Mouse (Mus musculus) forebrain, postnatal 0 days (tissue): ENCODE measurements around the gene Robo1. TPM values are rescaled to one million over a fixed set of nuclear protein-coding genes. Genes with fewer than 3 reads are reported as not detected.

Experiments
- ATAC-seq: fragments of 200-750 bp; cut with Nextera tagmentation; 2 replicates; pipeline ENCODE4 v1.8.0; 2017; ENCODE audit warnings: mild to moderate bottlenecking, moderate library complexity
- DNase-seq: peaks from one replicate; pipeline ENCODE4 v3.0.0-alpha.2; 2015
- H3K27ac ChIP-seq: fragments of 300-500 bp; sonication (generic); 2 replicates; pipeline ENCODE4 v1.5.1; 2014; ENCODE audit warnings: low read depth, mild to moderate bottlenecking, antibody characterized with exemption, low read length, moderate library complexity, mixed read lengths
- H3K27me3 ChIP-seq: fragments of 300-500 bp; sonication (generic); 2 replicates; pipeline ENCODE4 v1.6.1; 2014; ENCODE audit warnings: mild to moderate bottlenecking, low read length, mixed read lengths; ENCODE audit not compliant: insufficient read depth
- H3K36me3 ChIP-seq: fragments of 300-500 bp; sonication (generic); 2 replicates; pipeline ENCODE4 v1.6.1; 2014; ENCODE audit warnings: mild to moderate bottlenecking, moderate library complexity; ENCODE audit not compliant: insufficient read depth
- H3K4me1 ChIP-seq: fragments of 300-500 bp; sonication (generic); 2 replicates; pipeline ENCODE4 v1.6.1; 2014; ENCODE audit warnings: antibody characterized with exemption; ENCODE audit not compliant: insufficient read depth
- H3K4me2 ChIP-seq: fragments of 300-500 bp; sonication (generic); 2 replicates; pipeline ENCODE4 v1.6.1; 2014; ENCODE audit warnings: low read depth, mild to moderate bottlenecking, moderate library complexity
- H3K4me3 ChIP-seq: fragments of 300-500 bp; sonication (generic); 2 replicates; pipeline ENCODE4 v1.5.1; 2014; ENCODE audit warnings: low read depth, low read length, mixed read lengths
- H3K9ac ChIP-seq: fragments of 300-500 bp; sonication (generic); 2 replicates; pipeline ENCODE4 v1.6.1; 2014; ENCODE audit warnings: mild to moderate bottlenecking
- H3K9me3 ChIP-seq: fragments of 300-500 bp; sonication (generic); 2 replicates; pipeline ENCODE4 v1.6.1; 2016; ENCODE audit warnings: low read length
- CTCF ChIP-seq: sonication (generic); IDR thresholded peaks from 2 replicates; pipeline ENCODE4 v1.5.1; 2016; ENCODE audit warnings: antibody characterized with exemption, control low read depth, low read depth
- WGBS: fragments of 180-500 bp; shearing (Covaris S2); extraction: QIAGEN DNeasy Blood & Tissue Kit; methylation state at CpG from one replicate; pipeline ENCODE4 v1.1.7; 2014; 5-methylcytosine and 5-hydroxymethylcytosine counted together
- polyA plus RNA-seq: library from polyadenylated mRNA; unstranded; fragments of >200 nt; fragmentation: Nextera tagmentation; extraction: Ambion mirVana; gene quantifications from 2 replicates; pipeline ENCODE4 v1.2.1, GENCODE M21; 2015
- total RNA-seq: library from RNA; depleted of rRNA; stranded (reverse); fragments of >200 nt; gene quantifications from 2 replicates; pipeline ENCODE4 v1.2.3, GENCODE M21; 2014

The Robo1 gene
- total and polyA plus RNA-seq, 2 experiments from 2014 or later, result 29.0 to 129 TPM

DNA sequence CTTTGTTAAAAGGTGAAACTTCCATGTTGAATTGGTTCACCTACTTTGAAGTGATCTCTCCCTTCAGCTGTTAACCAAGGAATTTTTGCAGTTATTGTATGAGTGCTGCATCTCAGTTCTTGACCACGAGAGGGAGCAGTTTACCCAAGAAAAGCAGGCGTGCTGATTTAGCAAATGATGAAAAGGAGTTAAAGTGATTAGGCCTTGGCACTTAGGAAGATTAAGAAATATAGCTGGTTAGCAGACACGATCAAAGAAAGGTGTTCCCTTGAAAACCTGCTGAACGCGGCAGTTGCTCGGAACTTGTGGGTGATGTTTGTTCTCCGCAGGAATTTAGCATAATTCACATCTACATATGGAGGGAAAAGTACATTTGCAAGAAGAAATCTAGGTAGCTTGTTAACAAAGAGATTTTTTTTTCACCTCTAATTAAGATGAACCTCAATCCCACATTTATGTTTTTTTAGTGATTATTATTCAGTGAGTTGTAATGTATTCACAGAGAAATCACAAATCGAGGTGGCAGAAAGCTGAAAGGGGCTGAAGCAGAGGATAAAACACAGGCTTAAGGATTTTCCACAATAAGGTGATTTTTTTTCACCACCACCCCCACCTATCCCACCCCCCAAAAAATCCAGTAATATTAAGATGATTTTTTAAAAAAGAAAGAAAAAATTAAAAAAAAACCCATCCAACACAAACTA is 687.3 kb downstream of the Robo1 start:
- no peak overlapping the region for H3K9ac ChIP-seq
- DNase-seq (peak; percentile 91), ATAC-seq (peak; percentile 49; the same call in 1 of the 2 replicates)
- H3K4me1 ChIP-seq, result no peaks in the 10 kb centered on the region
- no peaks in the 10 kb centered on the region for H3K27me3 ChIP-seq
- H3K27ac ChIP-seq, result peak overlapping the region; percentile 52; the same call in 1 of the 2 replicates
- no peaks in the 10 kb centered on the region for H3K9me3 ChIP-seq
- WGBS, result 10% methylated on average over 8 of the region's 8 CpGs
- no peaks in the 10 kb centered on the region; the same call in 1 of the 2 replicates for H3K36me3 ChIP-seq
- H3K4me2 ChIP-seq, result no peak overlapping the region
- no peak overlapping the region for H3K4me3 ChIP-seq
- peak; percentile 95 for TF ChIP-seq CTCF

DNA sequence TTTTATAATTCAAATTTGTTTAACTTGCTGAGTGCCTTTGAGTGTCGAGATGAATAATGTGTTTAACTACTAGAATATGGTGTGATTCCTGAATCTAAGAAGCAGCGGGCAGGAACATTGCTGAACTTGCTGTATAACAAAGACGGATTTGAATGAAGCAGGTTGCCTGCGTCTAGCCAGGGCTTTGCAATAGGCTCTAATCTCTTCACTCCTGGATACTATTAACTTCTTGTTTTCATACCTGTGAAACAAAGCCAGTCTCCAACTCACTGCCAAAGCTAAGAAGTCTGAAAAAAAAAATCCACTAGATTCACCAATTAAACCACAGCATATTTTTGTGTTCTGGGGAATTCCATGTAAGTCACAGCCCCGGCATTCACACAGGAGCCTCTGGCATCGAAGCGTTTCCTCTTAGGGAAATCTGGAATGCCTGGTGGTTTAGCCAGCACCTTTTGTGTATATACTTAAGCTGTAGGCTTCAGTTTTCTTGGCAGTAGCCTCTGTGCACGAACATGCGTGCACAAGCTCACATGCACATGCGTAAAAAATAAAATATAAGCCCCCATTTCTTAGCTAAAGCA is 687.9 kb downstream of the Robo1 start:
- Histone ChIP-seq H3K4me1 (no peaks in the 10 kb centered on the region), H3K4me2 (no peak overlapping the region), H3K9ac (0 out of 2 replicates have a peak overlapping the region, but pooled peaks have one; percentile 15), H3K9me3 (no peaks in the 10 kb centered on the region), H3K4me3 (no peak overlapping the region), H3K36me3 (no peaks in the 10 kb centered on the region; the same call in 1 of the 2 replicates), H3K27me3 (no peaks in the 10 kb centered on the region), H3K27ac (0 out of 2 replicates have a peak overlapping the region, but pooled peaks have one; percentile 6)
- DNase-seq, result peak; percentile 48
- 27% methylated on average over 10 of the region's 10 CpGs for WGBS
- TF ChIP-seq CTCF, result no peak
- ATAC-seq, result no peak

DNA sequence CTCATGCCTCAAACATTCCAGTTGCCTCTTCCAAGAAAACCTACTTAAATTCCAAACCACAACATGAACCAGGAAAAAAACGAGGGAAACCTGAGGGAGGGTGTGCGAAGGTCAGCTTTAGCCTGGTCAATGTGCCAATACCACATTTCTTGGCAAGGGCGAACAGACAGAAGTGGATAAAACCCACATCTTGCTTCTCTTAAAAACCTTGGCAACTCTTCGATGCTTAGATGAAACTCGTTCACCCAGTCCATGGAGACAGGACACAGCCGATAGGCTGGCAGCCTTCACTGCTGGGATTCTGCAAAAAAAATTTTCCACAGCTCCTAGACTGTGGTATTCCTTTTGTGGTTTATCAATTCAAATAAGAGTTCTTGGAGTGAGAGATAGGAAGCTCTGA is 690.6 kb downstream of the Robo1 start:
- ATAC-seq (no peak), DNase-seq (no peak)
- no peak overlapping the region for H3K4me3 ChIP-seq
- no peak for TF ChIP-seq CTCF
- H3K36me3 ChIP-seq, result no peaks in the 10 kb centered on the region
- no peak overlapping the region for H3K27ac ChIP-seq
- no peak overlapping the region for H3K9ac ChIP-seq
- H3K27me3 ChIP-seq, result no peaks in the 10 kb centered on the region
- H3K4me1 ChIP-seq, result no peaks in the 10 kb centered on the region
- no peaks in the 10 kb centered on the region for H3K9me3 ChIP-seq
- 59% methylated on average over 6 of the region's 6 CpGs for WGBS
- H3K4me2 ChIP-seq, result no peak overlapping the region

DNA sequence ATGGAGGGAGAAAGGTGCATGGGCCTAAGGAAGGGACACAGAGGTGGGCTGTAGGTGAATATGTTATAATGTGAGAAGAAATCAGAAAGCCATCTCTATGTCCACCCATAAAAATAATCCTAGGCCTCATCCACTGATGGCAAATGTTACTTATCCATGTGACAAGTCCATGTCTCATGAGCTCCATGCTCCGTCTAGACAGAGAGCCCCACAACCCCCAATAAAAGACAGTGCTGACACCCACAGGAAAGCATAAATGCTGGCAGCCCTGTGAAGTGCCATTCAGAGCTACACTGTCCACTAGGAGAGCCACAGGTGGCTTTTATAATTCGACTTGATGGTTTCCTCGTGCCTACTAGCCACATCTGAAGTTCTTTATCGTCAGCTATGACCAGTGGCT is 694.6 kb downstream of the Robo1 start:
- no peaks in the 10 kb centered on the region for H3K27me3 ChIP-seq
- no peak overlapping the region for H3K27ac ChIP-seq
- no peak overlapping the region for H3K4me2 ChIP-seq
- TF ChIP-seq CTCF, result no peak
- no peak for ATAC-seq
- no peak overlapping the region for H3K4me3 ChIP-seq
- no peak for DNase-seq
- H3K9ac ChIP-seq, result no peak overlapping the region
- no peaks in the 10 kb centered on the region for H3K9me3 ChIP-seq
- H3K4me1 ChIP-seq, result no peaks in the 10 kb centered on the region
- 0 out of 2 replicates have a peak, but pooled peaks cover 5% of the 10 kb centered on the region for H3K36me3 ChIP-seq
- 87% methylated on average over 4 of the region's 4 CpGs for WGBS

DNA sequence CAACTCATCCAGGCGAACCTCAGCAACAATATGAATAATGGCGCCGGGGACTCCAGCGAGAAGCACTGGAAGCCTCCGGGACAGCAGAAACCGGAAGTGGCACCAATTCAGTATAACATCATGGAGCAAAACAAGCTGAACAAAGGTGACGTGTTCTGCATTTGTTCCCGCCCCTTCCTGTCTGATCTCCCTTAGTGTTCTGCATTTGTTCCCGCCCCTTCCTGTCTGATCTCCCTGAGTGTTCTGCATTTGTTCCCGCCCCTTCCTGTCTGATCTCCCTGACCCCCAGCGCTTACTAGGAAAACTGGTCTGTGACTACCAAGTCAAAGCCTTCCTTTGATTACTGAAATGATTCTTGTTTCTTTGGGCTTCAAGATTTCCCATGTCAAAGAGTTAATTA is 696.5 kb downstream of the Robo1 start:
- Histone ChIP-seq H3K27me3 (no peaks in the 10 kb centered on the region), H3K4me3 (no peak overlapping the region), H3K4me1 (no peaks in the 10 kb centered on the region), H3K36me3 (0 out of 2 replicates have a peak, but pooled peaks cover 5% of the 10 kb centered on the region), H3K27ac (no peak overlapping the region), H3K9me3 (no peaks in the 10 kb centered on the region), H3K4me2 (no peak overlapping the region), H3K9ac (no peak overlapping the region)
- no peak for ATAC-seq
- TF ChIP-seq CTCF, result no peak
- DNase-seq, result no peak
- 98% methylated on average over 11 of the region's 11 CpGs for WGBS

DNA sequence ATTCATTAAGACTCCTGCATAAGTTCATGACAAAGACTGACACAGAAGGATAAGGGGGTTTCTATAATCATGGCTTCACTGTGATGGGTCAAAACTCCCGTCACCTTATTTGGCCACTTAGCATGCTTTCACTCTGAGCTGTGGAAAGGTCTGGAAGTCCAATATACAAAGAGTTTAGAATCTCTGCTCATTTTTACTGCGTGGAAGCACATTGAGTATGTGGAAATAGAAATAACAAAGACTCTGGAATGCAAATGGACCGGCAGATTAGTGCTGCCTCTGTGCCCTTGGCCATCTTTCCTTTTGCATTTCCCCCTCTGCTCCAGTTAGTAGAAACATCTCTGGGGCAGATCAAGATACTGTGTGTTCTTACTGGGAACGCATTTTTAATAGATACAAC is 697.7 kb downstream of the Robo1 start:
- no peaks in the 10 kb centered on the region for H3K4me1 ChIP-seq
- ATAC-seq (no peak), DNase-seq (no peak)
- H3K9ac ChIP-seq, result no peak overlapping the region
- no peak for TF ChIP-seq CTCF
- 0 out of 2 replicates have a peak, but pooled peaks cover 8% of the 10 kb centered on the region for H3K36me3 ChIP-seq
- H3K4me2 ChIP-seq, result no peak overlapping the region
- H3K4me3 ChIP-seq, result no peak overlapping the region
- H3K27ac ChIP-seq, result no peak overlapping the region
- 47% methylated on average over 4 of the region's 4 CpGs for WGBS
- H3K9me3 ChIP-seq, result no peaks in the 10 kb centered on the region
- H3K27me3 ChIP-seq, result no peaks in the 10 kb centered on the region

DNA sequence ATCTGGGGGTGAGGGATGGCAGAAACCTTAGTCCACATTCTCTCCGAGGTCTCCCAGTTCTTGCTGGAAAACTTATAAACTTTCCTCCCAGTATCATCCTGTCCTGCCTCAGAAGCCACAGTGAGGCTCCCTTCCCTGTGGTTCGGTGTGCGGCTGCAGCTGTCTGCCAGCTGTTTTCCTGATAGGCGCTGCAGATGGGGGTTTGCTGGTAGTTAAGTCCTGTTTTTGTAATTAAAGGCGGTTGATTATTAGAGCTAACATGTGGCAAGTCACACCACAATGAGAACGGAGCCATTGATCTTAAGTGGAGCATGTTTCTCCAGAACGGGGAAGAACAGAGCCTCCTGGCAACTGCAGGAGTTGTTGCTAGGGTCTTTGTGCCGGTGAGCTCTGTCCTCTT is 699.3 kb downstream of the Robo1 start:
- ATAC-seq, result no peak
- H3K36me3 ChIP-seq, result 0 out of 2 replicates have a peak, but pooled peaks cover 8% of the 10 kb centered on the region
- no peak for TF ChIP-seq CTCF
- H3K4me3 ChIP-seq, result no peak overlapping the region
- 32% methylated on average over 8 of the region's 8 CpGs for WGBS
- no peak overlapping the region for H3K9ac ChIP-seq
- DNase-seq, result no peak
- no peaks in the 10 kb centered on the region for H3K27me3 ChIP-seq
- H3K4me1 ChIP-seq, result no peaks in the 10 kb centered on the region
- H3K9me3 ChIP-seq, result no peaks in the 10 kb centered on the region
- H3K27ac ChIP-seq, result no peak overlapping the region
- H3K4me2 ChIP-seq, result no peak overlapping the region
